Mouse (Mus musculus): Measurements from ENCODE around the gene Dmp1. TPM values are rescaled to one million over a fixed set of nuclear protein-coding genes. Genes with fewer than 3 reads are reported as not detected.

Gene Dmp1
- total RNA-seq (2015; ENCODE audit: low replicate concordance) (not detected in 2 replicates), total RNA-seq (2017; ENCODE audit: low replicate concordance) (not detected in 2 replicates)

DNA sequence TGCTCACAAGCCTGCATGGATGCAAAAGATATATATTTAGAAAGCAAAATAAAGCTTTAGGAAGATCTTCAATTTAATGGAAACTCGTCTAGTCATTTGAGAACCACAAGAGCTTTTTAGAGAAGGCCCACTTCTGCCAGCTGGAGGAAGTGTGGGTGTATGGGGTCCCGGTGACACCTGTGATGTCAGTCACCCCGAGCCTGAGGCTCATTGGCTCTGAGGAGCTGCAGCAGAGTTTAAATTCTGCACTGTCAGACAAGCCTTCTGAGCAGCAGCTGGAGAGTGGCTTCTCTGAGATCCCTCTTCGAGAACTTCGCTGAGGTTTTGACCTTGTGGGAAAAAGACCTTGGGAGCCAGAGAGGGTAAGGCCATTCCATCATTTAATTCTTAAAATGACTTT lies at the start of gene Dmp1:
Dmp1 (plus strand) TSS at position 263 of the 400 bp plus-strand sequence.
- ATAC-seq (replicated peaks; ENCODE audit: low FRiP score, poor library complexity, severe bottlenecking), result no peak

- ATAC-seq (replicated peaks; ENCODE audit: low FRiP score, poor library complexity, severe bottlenecking), result no peak
These were observed 44.7 kb upstream of the Dmp1 start for GRCm38 (mm10) chr5:104157701-104158100.

- no peak for ATAC-seq (replicated peaks; ENCODE audit: low FRiP score, poor library complexity, severe bottlenecking)
These were observed 43.9 kb upstream of the Dmp1 start for GRCm38 (mm10) chr5:104158332-104159052.

DNA sequence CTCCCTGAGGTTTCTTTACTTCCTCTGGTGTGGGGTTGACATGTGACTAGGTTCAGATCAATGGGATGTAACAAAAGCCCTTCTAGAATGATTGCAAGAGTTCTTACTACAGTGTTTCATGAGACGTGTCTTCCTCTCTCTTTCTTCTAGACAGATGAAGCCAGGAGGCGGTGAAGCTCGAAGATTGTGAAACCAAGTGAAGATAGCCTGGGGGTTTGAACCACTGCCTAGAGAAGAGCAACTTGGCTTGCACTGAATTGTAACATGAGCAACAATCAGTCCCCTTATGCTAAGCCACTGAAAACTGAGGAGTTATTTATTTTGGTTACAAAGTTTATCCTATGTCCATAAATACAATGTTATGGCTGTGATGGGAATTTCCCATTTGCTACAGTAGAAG lies 41.8 kb upstream of the Dmp1 start:
- no peak for ATAC-seq (replicated peaks; ENCODE audit: low FRiP score, poor library complexity, severe bottlenecking)

- no peak for ATAC-seq (replicated peaks; ENCODE audit: low FRiP score, poor library complexity, severe bottlenecking)
These were observed 41.0 kb upstream of the Dmp1 start for GRCm38 (mm10) chr5:104161390-104161789.

DNA sequence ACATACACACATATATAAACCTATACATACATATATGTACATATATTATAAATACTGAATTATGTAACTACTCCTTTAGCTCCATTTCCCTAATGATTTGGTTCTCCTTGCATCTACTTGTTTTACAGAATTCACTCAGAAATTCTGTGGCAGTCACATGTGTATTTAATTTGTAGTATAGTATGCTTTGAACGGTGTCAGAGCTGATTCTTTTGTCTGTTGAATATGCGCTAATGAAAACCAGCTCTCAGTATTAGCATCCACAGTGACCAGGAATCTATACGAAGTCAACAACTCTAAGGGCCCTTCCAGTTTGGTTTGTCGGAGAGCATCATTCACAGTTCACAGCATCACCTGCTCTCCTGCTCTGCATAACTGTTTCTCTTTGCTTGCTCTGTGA lies 38.9 kb upstream of the Dmp1 start:
- ATAC-seq (replicated peaks; ENCODE audit: low FRiP score, poor library complexity, severe bottlenecking), result no peak

GRCm38 (mm10) chr5:104170412-104170811 lies 32.0 kb upstream of the Dmp1 start, which contains the start of gene Dspp:
Dspp (plus strand) TSS chr5:104170712.
- ATAC-seq (replicated peaks; ENCODE audit: low FRiP score, poor library complexity, severe bottlenecking), result no peak

DNA sequence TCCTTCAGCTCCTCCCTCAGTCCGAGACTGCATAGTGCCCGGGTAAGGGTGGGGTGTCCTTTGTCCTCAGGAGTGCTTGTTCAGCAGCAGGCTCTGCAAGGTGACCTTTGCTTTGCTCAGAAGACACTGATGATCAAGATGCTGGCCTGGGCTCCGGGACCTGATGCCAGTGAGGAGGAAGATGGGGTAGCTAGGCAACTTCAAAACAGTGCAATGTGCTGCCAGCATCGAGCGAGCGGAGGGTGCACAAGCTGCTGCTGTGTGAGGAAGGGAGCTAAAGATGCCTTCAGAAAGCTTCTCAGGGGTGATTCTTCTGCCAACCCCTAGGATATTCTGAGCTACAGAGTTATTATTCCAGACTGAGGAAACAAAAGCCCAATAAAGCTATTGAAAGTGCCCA lies 29.3 kb upstream of the Dmp1 start:
- no peak for ATAC-seq (replicated peaks; ENCODE audit: low FRiP score, poor library complexity, severe bottlenecking)

GRCm38 (mm10) chr5:104183743-104184142 lies 18.7 kb upstream of the Dmp1 start:
- no peak for ATAC-seq (replicated peaks; ENCODE audit: low FRiP score, poor library complexity, severe bottlenecking)

- no peak for ATAC-seq (replicated peaks; ENCODE audit: low FRiP score, poor library complexity, severe bottlenecking)
These were observed 15.1 kb upstream of the Dmp1 start for GRCm38 (mm10) chr5:104187281-104187680.

GRCm38 (mm10) chr5:104195086-104195485 lies 7.3 kb upstream of the Dmp1 start:
- no peak for ATAC-seq (replicated peaks; ENCODE audit: low FRiP score, poor library complexity, severe bottlenecking)

DNA sequence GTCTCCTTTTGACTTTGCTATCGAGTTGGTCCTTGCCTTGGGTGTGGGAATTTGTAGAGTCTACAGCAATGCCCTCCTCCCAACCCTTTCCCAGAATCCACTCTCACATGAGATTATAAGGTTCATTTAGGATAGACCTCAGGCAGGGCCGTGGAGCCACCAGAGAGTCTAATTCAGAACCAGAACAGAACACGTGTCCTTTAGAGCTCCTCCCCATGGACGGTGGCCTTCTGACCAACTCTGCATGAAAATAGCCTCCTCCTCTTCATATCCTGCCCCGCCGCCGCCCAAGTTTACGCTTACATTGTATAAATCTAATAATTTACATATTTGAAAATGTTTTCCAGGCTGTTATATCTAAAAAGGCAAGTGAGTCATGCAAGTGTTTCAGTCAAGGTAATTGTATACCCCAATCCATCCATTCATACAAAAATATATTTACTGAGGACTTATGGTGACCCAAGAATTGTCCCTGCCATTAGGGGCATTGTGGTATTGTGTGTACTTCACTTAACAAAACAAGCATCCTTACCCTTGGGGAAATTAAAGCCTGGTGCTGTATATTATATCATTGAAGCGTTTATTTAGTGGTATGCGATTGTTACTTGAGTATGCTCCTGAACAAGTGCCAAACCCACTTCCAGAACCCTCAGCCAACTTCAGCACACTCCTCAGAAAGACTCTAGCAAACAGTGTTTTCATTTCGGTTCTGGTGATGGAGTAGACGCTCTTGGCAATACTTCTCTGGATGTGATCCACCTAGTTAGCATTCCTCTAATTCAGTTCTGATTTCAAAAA lies 1.1 kb upstream of the Dmp1 start:
- no peak for ATAC-seq (replicated peaks; ENCODE audit: low FRiP score, poor library complexity, severe bottlenecking)

GRCm38 (mm10) chr5:104212531-104212930 lies 10.1 kb downstream of the Dmp1 start:
- no peak for ATAC-seq (replicated peaks; ENCODE audit: low FRiP score, poor library complexity, severe bottlenecking)

DNA sequence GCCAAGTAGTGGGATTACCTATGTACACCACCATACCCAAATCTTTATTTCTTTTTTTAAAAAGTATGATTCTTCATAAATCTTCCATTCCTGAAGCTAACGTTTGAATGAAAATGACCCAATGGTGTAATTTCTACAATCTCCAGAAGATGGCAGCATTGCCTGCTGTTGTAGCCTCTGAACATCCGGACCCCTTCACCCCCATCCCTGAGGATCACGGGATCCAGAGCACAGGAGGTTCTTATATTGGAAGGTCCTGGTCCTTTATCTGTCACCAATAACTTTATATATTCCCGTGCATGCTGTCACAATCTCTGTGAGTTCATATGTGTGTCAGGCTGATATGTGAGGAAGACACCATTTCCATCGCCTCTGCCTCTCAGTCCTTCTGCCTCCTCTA lies 16.5 kb downstream of the Dmp1 start:
- no peak for ATAC-seq (replicated peaks; ENCODE audit: low FRiP score, poor library complexity, severe bottlenecking)

- no peak for ATAC-seq (replicated peaks; ENCODE audit: low FRiP score, poor library complexity, severe bottlenecking)
These were observed 21.9 kb downstream of the Dmp1 start for GRCm38 (mm10) chr5:104224299-104224698.

- no peak for ATAC-seq (replicated peaks; ENCODE audit: low FRiP score, poor library complexity, severe bottlenecking)
These were observed 22.3 kb downstream of the Dmp1 start for GRCm38 (mm10) chr5:104224750-104225149.

- ATAC-seq (replicated peaks; ENCODE audit: low FRiP score, poor library complexity, severe bottlenecking), result no peak
These were observed 26.1 kb downstream of the Dmp1 start for GRCm38 (mm10) chr5:104228497-104228896.

DNA sequence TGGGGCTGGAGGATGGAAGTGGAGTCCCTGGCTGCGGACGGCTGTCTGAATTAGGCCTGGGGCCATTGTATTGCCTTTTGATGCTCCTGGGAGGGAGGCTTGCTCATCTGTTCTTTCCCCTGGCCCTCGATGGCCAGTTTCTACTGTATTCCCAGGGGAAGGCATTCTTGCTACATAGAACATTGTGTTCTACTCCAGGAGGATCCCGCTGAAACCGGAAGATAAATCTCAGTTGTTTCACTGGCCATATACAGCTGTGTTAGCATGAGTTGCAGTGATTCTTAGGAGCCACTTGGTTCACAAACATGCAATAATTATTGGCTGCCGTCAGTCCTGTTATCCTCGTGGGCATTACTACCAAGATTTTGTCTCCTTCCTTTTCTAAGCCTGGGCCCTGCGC lies 34.3 kb downstream of the Dmp1 start:
- no peak for ATAC-seq (replicated peaks; ENCODE audit: low FRiP score, poor library complexity, severe bottlenecking)

DNA sequence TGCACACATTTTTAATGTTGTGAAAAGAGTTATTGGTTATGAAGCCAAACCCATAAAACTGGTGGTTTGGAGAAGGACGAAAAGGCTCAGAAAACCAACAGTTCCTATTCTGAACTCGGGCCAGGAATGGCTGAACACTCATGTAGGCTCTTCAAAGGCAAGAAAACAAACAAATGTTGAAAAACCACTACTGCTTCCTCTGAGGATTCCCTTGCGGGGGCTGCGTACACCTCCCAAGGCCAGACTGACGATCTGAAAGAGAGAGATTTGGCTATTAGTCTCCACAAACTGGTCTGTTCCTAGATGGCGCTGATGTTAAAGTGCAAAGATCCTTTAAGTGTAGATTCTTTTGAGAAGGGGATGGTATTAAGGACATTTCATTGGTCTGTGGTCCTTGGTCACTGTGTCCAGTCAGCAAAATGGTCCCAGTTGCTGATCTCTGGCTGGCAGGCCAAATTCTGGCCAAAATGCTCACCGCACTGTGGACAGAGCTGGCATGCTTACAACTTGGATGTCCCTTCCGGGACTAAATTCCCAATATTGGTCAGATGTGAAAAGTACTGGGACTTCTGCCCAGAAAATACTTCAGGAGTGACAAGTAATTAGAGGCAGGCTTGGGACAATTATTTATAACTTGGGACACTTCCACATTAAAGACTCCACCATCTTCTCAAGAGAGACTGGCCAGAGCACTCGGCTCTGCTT lies 37.4 kb downstream of the Dmp1 start:
- no peak for ATAC-seq (replicated peaks; ENCODE audit: low FRiP score, poor library complexity, severe bottlenecking)

DNA sequence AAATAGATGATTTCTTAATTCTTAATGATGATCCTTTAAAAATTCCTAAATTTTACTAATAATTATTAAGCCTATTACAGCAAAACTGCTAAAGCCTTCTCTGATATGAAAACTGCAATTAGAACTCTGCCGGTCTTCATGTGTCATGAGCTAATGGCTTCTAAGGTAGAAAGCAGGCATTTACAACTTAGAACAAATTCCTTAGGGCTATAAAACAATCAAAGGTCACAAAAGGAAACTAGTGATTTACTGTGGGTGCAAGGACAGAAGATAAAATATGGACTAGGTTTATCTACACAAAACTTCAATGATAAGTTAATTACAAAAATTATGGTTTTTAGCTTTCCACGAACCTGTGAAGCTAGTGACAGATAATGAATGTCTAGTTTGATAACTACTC lies 41.8 kb downstream of the Dmp1 start:
- ATAC-seq (replicated peaks; ENCODE audit: low FRiP score, poor library complexity, severe bottlenecking), result no peak

GRCm38 (mm10) chr5:104251811-104252210 lies 49.4 kb downstream of the Dmp1 start:
- no peak for ATAC-seq (replicated peaks; ENCODE audit: low FRiP score, poor library complexity, severe bottlenecking)

Measured in erythroid progenitor cell, adult 5-6 weeks (primary cell).